Mouse (Mus musculus) kidney, adult 9 months (tissue): Measurements from ENCODE around the gene Sh3gl2.

Experiments
- DNase-seq: peaks from one replicate; pipeline ENCODE4 v3.0.0; 2022

The Sh3gl2 gene

DNA sequence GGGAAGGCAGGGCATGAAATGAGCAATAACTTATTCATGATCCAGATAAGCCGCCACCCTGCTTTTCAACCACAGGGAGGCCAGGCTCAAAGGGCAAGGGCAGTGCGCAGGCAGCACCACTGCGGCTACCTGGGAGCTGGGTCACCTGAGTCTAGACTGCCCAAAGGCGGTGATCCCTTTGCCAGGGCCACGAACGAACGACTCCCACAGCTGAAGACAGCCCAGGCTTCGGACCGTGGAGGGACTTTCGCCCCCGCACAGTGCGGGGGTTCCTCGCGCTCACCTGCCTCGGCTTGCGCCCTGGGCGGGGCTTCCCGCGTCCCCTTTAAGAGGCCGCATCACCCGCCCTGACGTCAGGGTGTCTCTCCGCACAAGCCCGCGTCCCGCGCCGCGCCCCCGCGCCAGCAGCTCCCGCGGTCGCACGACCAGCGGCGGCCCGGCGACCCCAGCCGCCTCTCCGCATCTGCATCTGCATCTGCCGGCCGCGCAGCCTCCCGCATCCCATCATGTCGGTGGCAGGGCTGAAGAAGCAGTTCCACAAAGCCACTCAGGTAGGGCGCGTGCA, at the start of gene Sh3gl2:
Sh3gl2 (plus strand) TSS at position 56 of the 565 bp plus-strand sequence.
- DNase-seq, result peak; percentile 82

DNA sequence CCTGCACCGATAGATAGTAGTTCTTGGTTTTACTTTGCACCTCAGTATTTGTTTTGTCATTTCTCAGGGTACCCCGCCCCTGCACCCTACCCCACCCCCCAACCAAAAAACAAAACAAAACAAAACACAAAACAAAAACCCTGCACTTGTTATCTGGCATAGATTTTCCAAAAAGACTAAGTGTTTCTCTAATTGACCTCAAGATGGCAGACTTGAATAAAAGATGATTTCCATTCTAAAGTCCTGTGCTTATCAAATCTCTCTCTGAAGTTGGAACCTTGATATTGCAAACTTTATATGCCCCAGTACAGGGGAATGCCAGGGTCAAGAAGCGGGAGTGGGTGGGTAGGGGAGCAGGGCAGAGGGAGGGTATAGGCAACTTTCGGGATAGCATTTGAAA, 43.8 kb upstream of the Sh3gl2 start:
- no peak for DNase-seq

DNA sequence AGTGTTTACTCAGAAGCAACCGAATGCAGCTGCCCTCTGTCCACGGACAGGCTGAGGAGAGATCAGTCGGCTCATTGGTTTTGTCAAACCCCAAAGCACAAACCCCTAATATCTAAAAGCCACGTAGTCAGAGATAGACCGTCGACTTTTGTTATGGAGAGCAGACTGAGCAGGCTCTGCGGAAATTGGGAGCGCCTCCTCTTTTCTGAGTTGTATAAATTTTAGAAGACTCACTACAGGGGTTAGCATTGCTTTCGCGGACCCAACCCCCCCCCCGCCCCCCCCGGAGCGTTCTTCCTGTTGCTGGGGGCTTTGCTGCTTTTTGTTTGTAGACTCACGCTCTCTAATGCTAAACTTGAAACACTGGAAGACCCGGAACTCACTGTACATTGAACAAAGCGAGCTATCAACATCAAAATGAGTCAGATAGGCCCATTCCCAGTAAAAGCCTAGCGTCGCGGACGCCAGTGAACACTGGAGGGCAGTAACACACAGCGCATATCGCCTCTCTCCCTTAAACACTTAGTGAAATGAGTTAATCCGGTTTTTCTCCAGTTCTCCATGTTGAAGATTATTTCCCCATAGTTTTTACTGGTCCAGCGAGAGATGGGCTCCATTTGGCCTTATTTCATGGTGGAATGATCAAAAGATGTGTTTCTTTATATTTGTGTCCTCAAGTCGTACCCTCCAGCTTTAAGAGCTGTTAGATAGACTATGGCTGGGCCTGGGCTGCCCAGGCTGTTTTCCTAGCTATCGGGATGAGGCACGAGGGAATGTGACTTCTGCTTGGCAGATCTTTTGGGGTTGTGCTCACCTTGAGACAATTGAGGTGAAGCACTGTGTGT, 42.2 kb upstream of the Sh3gl2 start:
- peak; percentile 46 for DNase-seq

DNA sequence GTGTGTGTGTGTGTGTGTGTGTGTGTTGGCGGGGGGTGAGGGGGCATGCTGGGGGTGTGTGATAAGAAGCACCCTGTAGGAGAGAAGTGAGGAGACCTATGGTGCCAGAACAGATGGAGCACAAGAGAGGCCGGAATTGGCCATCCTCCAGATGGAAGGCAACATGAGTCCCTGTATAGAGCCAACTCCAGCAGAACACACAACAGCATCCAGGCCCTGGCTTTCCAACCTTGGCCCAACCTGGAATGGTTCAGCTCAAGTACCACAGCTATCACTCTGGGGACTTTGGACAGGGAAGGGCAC, 41.7 kb upstream of the Sh3gl2 start:
- DNase-seq, result no peak

DNA sequence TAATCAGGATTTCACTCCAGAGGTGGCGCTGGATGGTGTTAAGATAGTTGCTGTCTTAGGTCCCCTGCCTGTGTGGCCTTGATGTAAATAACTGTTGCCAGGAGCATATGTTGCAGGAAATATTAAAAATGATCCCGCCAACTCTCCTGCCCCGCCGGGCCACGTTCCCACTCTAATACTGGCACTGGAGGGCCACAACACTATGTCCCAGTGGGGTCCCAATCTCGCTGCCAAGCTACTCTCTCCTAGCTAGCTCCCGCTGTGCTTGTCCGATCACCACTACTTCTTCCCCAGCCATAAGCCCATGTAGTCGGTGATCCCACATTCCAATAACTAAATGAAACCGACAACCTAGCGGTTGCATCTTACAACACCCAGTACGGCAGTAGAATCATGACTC, 36.9 kb upstream of the Sh3gl2 start:
- DNase-seq, result no peak

DNA sequence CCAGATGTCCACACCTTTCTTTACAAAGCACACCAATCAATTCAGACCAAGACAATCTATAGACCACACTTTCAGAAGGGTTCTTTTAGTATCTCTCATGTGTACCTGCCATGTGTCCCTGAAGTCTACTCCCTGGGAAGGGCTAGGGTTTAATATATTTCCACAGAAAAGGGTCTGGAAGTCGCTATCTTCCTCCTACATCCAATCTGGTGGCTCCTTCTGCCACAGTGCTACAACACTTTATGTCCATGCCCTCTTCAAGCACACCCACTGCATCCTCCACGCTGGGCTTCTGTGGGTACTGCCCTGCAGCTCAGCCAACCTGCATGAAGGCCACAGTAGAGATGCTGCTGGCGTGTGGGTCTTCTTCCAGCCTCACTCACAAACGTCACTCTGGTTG, 29.5 kb upstream of the Sh3gl2 start:
- DNase-seq, result no peak

DNA sequence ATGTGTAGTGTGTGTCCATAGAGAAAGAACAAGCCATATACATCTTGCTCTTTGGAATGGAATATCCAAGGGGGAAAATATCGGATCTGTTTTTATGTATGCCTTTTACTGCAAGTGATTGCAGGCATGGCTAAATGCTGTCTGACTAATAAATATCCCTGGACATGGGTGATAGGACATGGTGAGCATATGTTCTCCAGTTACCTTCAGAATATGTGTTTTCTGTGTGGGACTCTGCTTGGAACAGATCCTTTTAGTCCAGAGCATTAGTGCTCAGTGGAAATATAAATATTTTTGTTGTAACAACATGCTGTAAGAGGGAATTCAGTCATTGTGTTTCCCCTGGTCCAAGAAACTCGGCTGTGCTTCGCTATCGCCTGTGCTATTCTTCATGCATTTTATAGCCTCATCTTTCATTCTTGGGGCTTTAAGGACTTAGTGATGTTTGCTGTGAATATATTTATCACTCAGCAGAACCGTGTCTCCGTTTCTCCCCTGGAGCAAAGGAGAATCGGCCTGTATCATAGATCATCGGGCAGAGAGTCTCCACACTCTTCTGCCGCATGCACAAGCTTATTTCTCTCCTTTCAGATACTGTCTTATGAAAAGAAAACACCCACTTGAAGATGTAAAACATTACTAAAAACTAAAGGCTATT, 26.4 kb upstream of the Sh3gl2 start:
- DNase-seq, result no peak

DNA sequence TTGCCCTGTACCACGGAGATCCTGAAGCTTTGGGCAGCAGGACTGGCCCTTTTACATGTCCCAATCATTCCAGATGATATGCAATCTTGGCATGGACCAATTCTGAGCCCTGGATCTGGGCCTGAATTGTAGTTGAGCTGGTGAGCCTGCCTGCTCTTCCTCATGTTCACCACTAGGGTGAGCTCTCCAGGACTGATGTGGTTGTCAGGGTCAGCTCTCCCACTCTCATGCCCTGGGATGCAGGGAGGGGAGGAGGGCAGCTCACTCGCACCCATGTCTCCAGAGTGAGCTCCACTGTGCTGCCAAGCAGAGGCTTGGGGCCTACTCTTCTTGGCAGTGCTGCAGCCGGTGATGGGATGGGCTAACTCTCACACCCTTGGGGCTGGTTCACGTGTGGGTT, 18.9 kb upstream of the Sh3gl2 start:
- no peak for DNase-seq

DNA sequence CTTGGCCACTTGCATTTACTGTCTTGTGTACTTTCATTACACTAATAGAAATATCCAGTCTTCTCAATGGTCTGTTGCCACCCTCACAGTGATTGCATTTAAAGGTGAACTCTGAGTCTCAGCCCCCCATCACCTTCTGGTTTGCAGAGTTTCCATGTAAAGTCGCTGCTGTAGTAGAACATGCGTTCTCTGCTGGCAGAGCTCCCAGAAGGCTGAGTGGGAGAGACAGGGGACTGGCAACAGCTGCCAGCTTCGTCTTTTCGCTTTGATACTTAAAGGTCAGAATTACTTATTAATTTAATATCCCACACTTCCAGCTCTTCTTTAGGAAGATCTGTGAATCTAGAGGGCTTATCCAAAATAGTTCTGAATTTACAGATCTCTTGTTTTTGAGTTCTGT, 8.7 kb upstream of the Sh3gl2 start:
- no peak for DNase-seq

DNA sequence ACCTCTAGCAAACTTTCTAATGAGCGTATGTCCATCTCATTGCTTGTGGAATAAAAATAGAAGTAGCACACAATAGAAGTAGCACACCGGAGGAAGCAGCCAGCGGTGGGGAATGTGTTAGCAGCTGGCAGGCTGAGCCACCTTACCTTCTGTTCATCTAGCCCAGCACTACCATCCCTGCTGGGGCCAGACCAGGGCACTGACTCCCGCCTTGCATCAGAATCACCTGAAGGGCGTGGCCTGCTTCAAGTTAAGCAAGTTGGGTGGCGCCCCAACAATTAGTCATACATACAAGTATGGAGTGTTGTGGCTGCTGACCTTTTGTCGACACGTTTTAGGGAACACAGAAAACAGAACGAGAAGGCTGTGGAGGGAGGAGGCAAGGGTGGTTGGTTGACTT, 6.5 kb upstream of the Sh3gl2 start:
- no peak for DNase-seq

DNA sequence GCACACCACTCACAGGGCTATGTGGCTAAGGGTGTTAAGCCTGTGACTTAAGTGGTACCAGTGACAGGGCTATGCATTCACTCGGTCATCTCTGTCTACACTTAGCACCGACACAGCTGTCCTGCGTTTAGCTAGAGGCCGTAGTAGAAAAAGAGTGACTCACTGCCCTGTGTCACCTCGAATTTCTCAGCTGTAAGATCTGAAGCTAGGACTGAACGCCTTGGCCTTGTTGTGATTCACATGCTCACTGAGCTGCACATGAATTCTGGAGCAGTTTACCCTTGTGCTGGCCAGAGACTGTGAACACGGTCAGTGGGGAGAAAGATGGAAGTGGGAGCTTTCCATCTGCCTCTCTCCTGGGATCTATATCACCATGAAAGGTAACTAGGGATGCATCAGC, 2.3 kb upstream of the Sh3gl2 start:
- no peak for DNase-seq

DNA sequence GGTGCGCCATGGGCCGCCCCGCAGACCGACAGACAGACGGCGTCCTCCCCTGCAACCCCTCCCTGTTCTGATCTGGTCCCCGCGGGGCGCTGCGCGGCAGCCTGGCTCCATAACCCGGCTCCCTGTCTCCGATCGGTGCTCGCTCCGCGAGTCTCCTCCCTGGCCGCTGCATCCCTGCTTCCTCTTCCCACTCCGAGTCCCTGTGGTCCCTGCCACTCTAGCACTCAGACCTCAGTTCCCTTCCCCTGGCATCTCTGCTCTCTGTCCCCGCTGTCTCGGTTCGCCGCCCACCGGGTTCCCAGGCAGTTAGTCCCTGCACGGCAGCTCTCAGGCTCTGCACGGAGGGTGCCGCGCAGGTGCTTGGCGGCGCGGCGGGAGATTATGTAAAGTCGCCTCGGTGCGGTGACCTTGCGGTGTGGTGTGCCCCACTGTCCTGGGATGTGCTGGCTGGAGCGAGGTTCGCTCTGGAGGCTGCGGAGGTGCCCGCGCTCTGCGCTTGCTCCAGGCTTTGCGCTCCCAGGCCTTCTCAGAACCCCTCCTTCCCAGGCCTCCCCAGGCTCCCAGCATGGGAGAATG, 798 bp downstream of the Sh3gl2 start:
- peak; percentile 42 for DNase-seq

DNA sequence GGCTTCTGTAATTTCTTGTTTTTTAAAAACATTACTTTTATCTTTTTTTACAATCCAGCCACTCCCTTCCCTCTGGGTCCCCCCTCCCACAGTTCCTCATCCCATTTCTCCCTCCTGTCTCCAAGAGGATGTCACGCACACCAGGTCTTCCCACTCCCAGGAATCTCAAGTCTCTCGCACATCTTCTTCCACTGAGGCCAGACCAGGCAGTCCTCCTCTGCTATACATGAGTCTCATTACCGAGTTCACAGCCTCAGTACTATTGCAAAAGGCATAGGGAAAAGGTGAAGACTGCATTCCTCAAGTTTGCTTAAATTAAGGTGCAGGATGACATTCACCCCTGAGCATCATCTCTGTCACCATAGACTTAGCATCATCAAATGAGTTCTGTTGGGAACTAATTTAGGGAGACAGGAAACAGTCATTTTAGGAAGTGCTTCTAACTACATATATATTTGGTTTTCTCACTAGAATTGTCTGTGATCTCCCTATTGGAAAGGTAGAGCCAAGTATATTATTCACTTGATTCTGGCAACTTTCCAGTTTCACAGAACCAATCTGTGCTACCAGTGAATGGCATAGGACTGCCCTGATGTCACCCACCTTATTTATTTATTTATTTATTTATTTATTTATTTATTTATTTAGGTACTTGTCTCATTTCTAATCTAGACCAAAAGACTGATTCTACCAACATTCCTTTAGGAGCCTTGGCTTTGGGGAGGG, 1.9 kb downstream of the Sh3gl2 start:
- DNase-seq, result no peak

DNA sequence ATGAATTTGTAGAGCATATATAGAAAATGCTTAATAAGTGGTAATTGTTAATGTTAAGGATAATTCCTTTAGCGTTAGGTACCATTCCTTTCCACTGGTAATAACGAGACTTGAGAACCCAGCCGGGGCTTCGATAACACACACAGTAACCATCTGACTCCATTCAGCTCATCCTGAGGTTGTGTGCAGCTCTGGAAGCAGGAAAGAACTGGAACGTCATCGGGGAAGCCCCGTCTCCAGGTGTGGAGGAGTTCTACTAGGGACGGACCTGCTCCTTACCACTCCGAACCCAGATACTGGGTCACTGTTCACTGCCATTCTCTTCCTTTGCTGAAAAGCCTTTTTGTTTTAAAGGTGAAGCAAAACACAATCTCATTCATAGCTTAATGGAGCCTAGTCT, 2.6 kb downstream of the Sh3gl2 start:
- no peak for DNase-seq

DNA sequence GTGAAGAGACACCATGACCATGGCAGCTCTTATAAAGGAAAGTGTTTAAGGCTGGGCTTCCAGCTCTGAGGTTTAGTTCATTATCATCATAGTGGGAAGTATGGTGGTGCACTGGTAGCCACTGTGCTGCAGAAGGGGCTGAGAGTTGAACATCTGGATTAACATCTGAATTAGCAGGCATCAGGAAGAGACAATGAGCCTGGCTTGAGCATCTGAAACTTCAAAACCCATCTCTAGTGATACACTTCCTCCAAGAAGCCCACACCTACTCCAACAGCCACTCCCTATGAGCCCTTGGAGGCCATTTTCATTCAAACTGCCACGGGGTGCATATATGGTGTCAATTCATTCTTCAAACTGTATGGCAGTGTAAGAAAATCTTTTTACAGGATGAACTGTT, 3.6 kb downstream of the Sh3gl2 start:
- no peak for DNase-seq

DNA sequence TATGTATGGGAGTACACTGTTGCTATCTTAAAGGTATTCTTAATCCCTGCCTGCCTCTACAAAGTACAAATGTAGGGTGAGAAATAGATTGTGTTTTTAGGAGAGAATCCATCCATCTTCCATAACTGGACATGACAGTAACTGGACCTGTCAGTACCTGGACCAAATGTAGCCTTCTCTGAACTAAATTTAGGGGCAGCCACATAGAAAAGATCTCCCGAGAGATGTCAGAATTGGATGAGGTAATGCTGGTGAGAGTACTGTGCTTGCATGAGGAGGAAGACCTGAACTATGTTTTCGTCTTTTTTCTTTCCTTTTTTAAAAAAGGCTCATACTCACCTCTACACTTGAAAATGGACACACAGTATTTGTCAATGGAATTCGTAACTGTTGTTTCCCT, 6.0 kb downstream of the Sh3gl2 start:
- no peak for DNase-seq

DNA sequence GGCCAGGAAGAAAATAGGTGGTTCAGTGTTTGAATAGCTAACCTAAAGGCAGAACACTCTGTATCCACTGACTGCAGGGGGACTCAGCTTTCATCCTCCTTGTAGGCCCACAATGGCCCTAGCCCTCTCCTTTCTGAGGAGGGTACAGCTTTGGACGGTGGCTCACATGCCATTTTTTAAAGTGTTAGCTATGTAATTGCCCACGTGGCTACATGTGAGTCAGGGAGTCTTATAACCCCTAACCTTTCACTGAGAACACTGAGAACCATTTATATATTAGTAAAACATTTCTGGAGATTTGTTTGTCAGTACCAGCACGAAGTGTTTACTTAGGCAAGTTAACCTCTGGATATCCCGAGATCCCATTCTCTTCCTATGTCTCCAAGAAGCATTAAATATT, 12.1 kb downstream of the Sh3gl2 start:
- DNase-seq, result no peak

DNA sequence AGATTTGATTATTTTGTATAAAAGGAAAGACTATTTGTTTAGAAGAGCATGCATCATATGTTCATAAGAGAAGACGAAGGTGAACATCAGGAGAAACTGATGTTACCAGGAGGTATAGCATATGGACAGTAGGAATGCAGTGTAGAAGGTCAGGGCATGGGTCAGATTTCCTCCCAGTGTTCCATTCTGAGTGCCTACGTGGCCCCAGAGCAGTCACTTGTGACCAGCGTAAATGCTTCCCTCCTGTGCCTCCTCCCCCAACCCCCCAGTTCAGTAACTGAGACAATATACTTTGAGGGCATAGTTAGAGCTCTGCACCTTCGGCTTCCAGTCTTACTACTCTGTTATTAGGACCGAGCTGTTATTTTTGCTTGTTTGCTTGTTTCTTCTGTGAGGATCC, 17.8 kb downstream of the Sh3gl2 start:
- no peak for DNase-seq

DNA sequence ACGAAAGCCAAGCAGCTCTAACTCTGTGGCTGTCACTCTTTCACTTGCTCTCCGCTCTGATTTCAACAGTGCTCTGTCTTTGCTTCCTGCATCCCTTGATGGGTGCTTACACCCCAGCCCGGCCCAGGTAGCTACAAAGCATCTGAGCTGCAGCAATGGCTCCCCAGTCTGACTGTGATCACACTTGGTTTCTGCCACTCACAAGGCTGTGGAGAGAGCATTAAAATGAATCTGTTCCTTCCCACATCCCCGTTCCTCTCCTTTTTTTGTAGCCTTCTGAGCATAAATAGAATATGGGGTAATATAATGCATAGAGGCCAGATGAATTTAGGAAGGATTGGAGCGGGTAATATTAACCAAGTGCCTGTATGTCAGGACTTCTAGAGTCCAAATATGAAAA, 21.8 kb downstream of the Sh3gl2 start:
- DNase-seq, result no peak

DNA sequence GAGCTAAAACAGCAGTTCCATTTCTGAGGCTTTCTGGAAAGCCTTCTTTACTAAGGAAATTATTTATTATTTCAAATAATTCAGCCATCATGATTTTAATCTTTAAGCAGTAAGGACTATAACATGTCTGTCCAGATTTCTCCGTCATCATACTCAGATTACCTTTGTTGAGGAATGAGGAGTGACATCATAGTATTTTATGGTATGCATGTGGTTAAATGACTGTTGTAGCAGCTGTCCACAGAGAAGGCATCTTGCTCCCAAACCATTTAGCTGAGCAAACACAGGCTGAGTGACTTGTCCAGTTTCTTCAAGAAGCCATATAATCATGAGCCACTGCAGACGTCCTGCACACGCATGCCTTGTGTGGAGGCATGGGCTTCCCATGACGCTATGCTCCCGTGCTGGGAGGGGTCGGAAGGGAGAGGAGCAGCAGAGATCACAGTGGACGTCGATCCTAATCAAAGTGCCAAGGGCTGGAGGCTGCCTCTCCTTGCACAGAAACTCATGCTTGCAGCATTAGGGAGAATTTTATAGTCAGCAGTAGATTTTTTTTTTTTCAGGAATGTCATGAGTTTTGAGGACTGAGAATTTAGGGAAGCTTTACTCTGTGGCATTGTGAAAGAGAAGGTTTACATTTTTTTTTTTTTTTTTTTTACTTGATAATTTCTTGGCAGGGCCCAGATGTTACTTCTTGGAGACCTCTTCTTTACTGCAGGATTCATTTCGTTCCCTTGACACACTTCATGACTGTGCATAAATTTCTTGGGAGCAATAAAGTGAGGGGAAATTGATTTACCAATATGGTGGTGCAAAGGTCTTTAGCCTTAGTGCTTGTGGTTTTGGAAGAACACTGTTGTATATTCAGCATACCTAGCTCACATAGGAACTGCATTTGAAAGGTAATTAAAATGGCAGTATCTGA, 23.0 kb downstream of the Sh3gl2 start:
- no peak for DNase-seq

DNA sequence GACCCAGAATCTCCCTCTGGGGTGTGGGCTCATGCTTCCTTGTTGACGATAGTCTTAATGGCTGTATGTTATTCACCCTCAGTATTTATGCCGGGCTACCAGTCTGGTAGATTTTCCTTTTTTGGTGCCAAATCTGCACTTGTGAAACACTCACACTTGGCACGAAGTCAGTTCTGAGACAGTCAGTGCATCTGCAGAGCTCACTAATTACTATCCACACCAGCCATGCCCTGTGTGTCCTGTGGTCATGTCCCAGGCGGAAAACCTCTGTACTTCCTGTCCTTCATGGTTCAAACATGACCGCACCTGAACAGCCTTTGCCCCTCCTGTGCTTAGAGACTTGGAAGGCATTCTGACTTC, 23.6 kb downstream of the Sh3gl2 start:
- no peak for DNase-seq
